Mouse (Mus musculus): ENCODE measurements around the gene Gm21454.
"Not testable (repeated sequence)": the region's sequence is repeated elsewhere in the genome, so short reads cannot be mapped to it uniquely, and the experiment has no call there.

The Gm21454 gene

DNA sequence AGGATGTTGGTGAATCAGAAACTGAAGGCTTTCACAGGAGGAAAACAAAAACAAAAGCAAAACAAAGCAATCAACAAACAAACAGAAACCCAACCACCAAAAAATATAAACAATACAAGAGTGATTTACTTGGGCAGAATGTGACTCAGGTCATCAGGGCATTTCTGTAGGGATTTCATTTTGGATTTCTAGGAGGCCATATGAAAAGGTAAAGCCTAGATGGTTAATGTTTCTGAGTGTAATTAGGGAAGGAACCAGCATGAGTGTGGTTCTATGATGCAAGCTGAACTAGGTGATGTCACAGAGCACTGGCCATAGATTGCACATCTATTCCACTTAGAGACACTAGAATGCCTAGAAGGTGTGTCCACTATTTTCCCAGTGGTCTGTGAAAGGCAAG lies at the start of gene Gm21454, which contains the start of gene Gm21440:
Gene Gm21454 (plus strand): TSS at position 352 of the 400 bp plus-strand sequence.
Gene Gm21440 (plus strand): TSS at position 301 of the 400 bp plus-strand sequence.
- DNase-seq: not testable (repeated sequence)

DNA sequence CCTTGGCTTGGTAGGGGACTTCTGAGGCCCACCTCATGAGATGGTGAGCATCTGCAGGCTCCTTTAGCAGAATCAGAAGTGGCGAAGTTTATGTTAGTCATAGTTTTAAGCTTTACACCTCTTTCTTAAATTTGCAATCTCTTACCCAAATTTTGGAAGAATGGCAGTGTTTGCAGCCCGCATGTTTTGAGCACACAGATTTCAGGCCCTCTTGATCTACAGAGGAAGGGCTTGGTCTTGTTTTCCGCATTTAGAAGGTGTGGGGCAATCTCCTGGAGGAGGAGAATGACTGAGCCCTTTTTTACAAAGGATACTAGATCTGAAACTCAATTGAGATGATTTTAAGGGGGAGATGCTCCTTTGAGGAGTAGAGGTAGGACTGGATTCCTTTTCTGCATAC lies 28.4 kb upstream of the Gm21454 start, which contains the start of gene Gm21828:
Gene Gm21828 (minus strand): TSS at position 101 of the 400 bp plus-strand sequence.
- DNase-seq: not testable (repeated sequence)

DNA sequence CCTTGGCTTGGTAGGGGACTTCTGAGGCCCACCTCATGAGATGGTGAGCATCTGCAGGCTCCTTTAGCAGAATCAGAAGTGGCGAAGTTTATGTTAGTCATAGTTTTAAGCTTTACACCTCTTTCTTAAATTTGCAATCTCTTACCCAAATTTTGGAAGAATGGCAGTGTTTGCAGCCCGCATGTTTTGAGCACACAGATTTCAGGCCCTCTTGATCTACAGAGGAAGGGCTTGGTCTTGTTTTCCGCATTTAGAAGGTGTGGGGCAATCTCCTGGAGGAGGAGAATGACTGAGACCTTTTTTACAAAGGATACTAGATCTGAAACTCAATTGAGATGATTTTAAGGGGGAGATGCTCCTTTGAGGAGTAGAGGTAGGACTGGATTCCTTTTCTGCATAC lies 96.7 kb downstream of the Gm21454 start, which contains the start of gene Gm21725:
Gene Gm21725 (minus strand): TSS at position 101 of the 400 bp plus-strand sequence.
- DNase-seq: not testable (repeated sequence)

Measured in right cerebral cortex, adult 18-20 months (tissue).